Mouse (Mus musculus) embryo, embryonic 10 days (tissue): ENCODE measurements around the gene Plekha6.

Experiments
- DNase-seq: peaks from one replicate; pipeline ENCODE4 v3.0.0-alpha.2; 2015; ENCODE audit warnings: low spot score

Plekha6 gene

GRCm38 (mm10) chr1:133274163-133274562, 110.2 kb downstream of the Plekha6 start:
- DNase-seq, result no peak

DNA sequence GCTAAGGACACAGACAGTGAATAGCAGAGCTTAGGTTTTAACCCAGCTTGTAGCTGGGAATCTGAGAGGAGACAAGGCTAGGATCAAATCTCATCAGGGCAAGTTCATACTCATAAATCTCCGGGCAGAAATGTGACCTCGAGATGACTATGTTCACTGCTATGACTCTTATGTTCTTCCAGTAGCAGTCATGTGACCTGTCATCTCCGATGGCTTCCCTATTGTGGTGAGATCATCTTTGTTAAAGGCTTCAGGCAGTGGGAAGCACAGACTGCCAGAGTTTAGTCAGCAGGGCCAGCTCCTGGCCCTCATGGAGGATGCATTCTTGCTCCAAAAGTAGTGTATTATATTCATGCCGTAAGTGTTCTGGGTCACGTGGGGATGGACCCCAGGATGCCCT, 113.0 kb downstream of the Plekha6 start:
- no peak for DNase-seq

DNA sequence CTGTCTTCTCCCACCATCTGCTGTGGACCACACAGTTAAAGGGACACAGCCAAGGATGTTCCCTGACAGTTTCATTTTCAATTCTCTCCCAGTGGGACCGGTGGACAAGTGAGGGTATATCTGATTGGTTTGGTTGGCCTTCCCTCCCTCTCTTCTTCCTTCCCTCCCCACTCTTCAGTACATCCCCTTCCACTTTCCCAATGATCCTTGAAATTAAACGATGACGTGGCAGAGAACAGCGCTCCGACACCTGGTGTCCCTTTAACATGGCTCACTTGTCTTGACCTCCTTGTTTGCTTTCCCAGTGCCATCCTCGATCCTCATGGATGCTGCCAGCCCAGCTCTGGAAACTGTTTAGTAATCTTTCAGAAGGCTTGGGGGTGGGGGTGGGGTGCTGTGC, 114.5 kb downstream of the Plekha6 start:
- no peak for DNase-seq

DNA sequence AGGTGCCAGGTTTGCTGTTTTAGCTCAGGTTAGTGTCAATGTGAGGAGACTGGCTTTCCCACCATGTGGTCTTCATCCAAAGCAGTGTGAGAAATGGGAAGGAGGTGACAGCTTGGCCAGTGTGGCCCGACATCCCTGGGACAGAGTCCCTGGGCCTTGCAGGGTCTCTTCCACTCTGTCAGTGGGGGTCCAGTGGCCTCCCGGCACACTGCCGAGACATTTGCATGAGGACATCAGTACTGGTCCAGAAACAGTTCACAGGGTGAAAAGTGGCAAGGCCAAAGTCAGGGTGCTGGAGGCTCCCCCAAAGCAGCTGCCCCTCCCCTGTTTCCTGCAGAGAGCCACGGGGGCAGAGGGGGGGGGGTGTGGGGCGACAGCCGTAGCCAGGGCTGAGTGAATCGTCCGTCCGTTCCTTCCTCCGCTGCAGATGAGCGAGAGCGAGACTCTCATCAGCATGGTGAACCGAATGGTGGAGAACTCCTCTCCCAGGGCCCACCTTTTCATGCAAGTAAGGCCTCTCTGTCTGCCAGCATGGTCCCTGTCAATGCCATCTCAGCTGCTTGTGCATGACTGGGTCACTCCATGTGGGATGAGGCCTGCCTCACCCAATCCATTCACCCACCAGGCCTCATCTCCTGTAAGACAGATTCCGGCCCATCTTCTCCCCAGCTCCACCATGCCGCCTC, 115.1 kb downstream of the Plekha6 start:
- DNase-seq, result no peak

- DNase-seq, result no peak
Measured at GRCm38 (mm10) chr1:133279632-133280093, 115.7 kb downstream of the Plekha6 start.

DNA sequence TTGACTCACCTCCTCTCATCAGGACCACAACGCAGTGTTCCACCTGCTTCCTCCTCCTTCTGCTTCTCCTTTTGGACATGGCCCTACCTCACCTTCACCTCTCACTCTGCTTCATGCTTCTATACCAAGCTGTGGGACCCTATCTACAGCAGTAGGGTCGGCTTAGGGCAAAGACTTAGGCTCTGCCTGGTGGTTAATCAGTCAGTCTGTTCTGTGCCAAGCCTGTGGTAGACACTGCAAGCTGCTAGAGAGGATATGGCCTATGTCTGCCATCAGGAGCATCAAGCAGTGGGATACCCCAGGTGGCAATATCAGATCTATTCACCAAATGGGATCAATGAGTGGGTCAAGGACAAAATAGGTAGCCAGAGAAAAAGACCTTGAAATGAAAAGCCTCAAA, 116.5 kb downstream of the Plekha6 start:
- DNase-seq, result no peak

DNA sequence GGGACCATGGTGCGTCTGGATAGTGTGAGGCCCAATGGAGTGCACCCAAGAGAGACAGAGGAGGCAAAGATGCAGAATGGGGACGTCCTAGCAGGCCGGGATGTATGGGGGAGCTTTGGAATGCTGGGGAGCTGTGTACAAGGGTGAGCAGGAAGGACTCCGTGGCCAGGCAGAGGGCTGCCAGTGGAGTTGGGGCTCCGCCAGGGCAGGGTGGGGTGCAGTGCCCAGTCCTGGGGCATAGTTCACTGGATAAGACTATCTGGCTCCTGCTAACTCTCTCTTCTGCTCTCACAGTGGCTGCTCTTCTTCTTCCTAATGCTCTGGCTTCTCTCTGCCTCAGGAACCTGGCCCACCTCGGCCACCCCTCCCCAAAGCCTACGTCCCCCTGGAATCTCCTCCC, 121.9 kb downstream of the Plekha6 start:
- no peak for DNase-seq

- no peak for DNase-seq
Measured at GRCm38 (mm10) chr1:133287051-133287450, 123.0 kb downstream of the Plekha6 start.

GRCm38 (mm10) chr1:133287880-133288279, 123.9 kb downstream of the Plekha6 start:
- DNase-seq, result no peak

DNA sequence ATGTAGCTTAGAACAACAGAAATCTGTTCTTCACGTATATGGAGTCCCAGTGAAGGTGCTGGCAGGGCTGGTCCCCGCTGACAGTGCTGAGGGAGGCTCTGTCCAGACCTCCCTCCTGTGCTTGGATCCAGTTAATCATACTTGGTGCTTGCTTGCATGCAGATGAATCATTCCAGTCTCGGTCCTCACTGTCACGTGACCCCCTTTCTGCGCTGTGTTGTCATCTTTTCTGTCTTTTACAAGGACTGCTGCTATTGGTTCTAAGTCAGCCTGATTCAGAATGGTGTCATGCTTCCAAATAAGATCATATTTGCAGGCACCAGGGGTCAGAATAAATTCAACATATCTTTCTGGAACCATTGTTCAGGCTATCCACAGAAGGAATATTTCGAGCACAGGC, 127.9 kb downstream of the Plekha6 start:
- no peak for DNase-seq

DNA sequence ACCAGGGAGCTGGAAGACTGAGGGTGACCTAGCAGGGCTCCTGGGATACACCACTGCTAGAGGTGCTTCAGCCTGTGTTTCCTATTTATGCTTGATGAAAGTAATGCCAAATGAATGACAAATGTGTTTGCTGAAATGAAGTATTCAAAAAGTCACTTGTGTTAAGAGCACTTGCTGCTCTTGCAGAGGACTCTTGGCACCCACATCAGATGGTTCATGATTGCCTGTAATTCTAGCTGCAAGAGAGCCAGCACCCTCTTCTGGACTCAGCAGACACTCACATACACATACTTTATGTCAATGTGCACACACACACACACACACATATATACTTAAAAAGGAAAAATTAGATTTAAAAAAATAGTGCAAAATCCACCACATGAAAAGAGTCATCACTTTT, 128.6 kb downstream of the Plekha6 start:
- no peak for DNase-seq

DNA sequence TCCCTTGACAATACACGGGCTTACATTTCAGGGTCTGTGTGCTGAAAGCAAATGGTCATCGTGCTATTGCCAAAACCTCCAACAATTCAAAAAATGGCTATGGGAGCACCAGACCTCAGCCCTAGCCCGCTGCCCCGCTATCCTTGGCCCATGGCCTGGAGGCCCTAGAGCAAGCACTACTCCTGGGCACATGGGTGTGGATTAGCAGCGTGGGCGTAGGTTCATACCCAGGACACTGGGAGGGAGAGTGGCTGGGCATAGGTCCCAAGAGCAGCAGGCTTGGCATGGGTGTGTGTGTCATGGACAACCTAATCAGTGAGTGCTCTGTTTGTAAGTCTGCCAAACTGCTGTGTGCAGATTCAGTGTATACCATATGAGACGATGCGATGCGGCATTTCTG, 132.4 kb downstream of the Plekha6 start:
- DNase-seq, result no peak

- DNase-seq, result no peak
Measured at GRCm38 (mm10) chr1:133298816-133299215, 134.8 kb downstream of the Plekha6 start.

DNA sequence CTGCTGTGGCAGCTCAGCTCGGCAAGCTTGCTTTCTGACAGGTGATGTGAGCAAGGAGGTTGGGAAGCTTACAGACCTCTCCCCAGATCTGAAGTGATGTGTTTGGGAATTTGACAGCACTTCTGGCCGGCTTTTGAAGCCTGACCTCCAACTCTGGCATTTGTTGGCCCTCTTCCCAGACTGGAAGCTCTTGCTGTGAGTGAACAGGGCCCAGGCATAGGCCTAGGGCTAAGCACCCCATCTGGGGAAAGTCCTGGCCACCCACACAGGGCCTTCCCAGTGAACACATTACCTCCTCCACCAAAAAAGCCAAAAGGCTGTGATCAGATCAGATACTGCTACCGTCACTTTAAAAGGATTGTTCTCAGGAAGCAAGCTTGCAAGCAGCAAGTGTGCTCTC, 138.5 kb downstream of the Plekha6 start:
- DNase-seq, result no peak

- DNase-seq, result peak; percentile 70
Measured at GRCm38 (mm10) chr1:133306842-133307241, 142.8 kb downstream of the Plekha6 start.

GRCm38 (mm10) chr1:133307318-133307717, 143.3 kb downstream of the Plekha6 start:
- peak; percentile 84 for DNase-seq

GRCm38 (mm10) chr1:133309652-133310267, 145.8 kb downstream of the Plekha6 start, which contains the start of gene Golt1a:
TSS of gene Golt1a (plus strand) at chr1:133309800.
- DNase-seq, result no peak

- no peak for DNase-seq
Measured at GRCm38 (mm10) chr1:133311240-133311639, 147.2 kb downstream of the Plekha6 start.

- DNase-seq, result no peak
Measured at GRCm38 (mm10) chr1:133311946-133312345, 147.9 kb downstream of the Plekha6 start.

DNA sequence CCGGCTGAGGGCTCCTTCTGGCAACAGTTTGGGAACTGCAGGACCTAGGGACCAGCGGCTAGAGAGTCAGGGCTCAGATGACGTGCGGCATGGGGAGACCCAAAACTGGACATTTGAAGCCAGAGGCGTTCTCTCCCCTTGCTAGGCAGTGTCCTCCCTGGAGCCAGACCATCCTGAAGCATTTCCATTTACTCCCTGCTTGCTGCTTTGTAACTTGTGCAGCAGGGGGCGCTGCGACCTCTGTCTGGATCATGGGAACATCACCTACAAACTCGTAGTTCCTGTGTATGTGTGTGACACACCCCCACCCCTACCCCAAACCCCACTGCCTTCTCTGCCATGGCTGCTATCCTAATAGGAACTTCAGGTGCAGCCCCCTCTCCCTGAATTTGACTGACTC, 150.4 kb downstream of the Plekha6 start:
- DNase-seq, result peak; percentile 88

DNA sequence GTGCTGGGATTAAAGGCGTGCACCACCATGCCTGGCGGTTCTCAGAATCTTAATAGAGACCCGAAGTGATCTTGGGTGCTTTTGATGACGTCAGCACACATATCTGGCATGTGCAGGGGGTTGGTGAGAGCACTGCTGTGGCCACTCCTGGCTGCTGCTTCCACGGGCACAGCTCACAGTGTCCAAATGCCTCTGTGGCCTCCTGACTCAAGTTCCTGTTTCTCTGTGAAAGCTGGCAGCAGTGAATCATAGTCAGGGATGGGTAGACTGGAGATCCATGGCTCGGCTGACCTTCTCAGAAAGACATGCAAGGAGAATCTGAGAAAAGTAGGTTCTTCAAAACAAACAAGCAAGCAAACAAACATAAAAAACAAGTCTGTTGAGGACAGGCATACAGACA, 151.8 kb downstream of the Plekha6 start:
- DNase-seq, result no peak

- no peak for DNase-seq
Measured at GRCm38 (mm10) chr1:133316577-133316976, 152.6 kb downstream of the Plekha6 start.

DNA sequence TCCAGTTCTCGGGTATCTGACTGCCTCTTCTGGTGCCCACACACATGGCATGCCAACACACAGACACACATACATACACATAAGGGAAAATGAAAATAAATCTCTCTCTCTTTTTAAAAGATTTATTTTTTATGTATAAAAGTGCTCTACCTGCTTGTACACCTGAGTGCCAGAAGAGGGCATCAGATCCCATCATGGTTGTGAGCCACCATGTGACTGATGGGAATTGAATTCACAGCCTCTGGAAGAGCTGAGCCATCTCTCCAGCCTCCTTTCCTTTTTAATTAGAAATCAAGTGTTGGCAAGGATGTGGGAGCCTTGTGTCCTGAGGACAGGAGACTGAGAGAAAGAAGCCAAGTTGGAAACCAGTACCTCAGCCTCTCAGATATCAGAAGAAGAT, 153.1 kb downstream of the Plekha6 start:
- no peak for DNase-seq
